Mouse (Mus musculus): ENCODE data around the gene Fance.
"Not testable (repeated sequence)": the region's sequence is repeated elsewhere in the genome, so short reads cannot be mapped to it uniquely, and the experiment has no call there.

Gene Fance

GRCm38 (mm10) chr17:28350466-28351352 lies 37.4 kb downstream of the Fance start, which contains the start of gene Tead3:
TSS of gene Tead3 (minus strand) at chr17:28350817.
- peak; percentile 83 for DNase-seq

- peak; percentile 47 for DNase-seq
Observed at GRCm38 (mm10) chr17:28351353-28351890, 38.1 kb downstream of the Fance start.

GRCm38 (mm10) chr17:28352018-28352417 lies 38.7 kb downstream of the Fance start:
- DNase-seq = no peak

GRCm38 (mm10) chr17:28355871-28356270 lies 42.6 kb downstream of the Fance start:
- no peak for DNase-seq

- DNase-seq = not testable (repeated sequence)
Observed at GRCm38 (mm10) chr17:28358576-28359261, 45.4 kb downstream of the Fance start.

- no peak for DNase-seq
Observed at GRCm38 (mm10) chr17:28360531-28361277, 47.4 kb downstream of the Fance start.

GRCm38 (mm10) chr17:28361921-28362652 lies 48.8 kb downstream of the Fance start:
- no peak for DNase-seq

- DNase-seq = no peak
Observed at GRCm38 (mm10) chr17:28362653-28363292, 49.5 kb downstream of the Fance start.

- no peak for DNase-seq
Observed at GRCm38 (mm10) chr17:28363507-28363906, 50.2 kb downstream of the Fance start.

- no peak for DNase-seq
Observed at GRCm38 (mm10) chr17:28365122-28365521, 51.8 kb downstream of the Fance start, which contains the start of gene Tulp1. TSS of gene Tulp1 (minus strand) at chr17:28365222.

- DNase-seq = peak; percentile 84
Observed at GRCm38 (mm10) chr17:28368449-28368848, 55.1 kb downstream of the Fance start.

- DNase-seq = no peak
Observed at GRCm38 (mm10) chr17:28369056-28369455, 55.7 kb downstream of the Fance start.

GRCm38 (mm10) chr17:28371286-28371685 lies 58.0 kb downstream of the Fance start:
- DNase-seq = no peak

GRCm38 (mm10) chr17:28371941-28372340 lies 58.6 kb downstream of the Fance start:
- DNase-seq = no peak

GRCm38 (mm10) chr17:28373821-28374220 lies 60.5 kb downstream of the Fance start:
- DNase-seq = peak; percentile 86

GRCm38 (mm10) chr17:28374494-28374893 lies 61.2 kb downstream of the Fance start:
- peak; percentile 80 for DNase-seq

- DNase-seq = no peak
Observed at GRCm38 (mm10) chr17:28375592-28376061, 62.3 kb downstream of the Fance start.

All from thymus, postnatal 25 days (tissue).